Mouse (Mus musculus) forebrain, embryonic 11.5 days (tissue): ENCODE data around the gene Olfr733. TPM values are rescaled to one million over a fixed set of nuclear protein-coding genes. Genes with fewer than 3 reads are reported as not detected.

Experiments
- ATAC-seq: fragments of 200-750 bp; cut with Nextera tagmentation; replicated peaks from 2 replicates; pipeline ENCODE4 v1.8.0; 2017; ENCODE audit warnings: moderate TSS enrichment; ENCODE audit not compliant: low FRiP score
- DNase-seq: peaks from one replicate; pipeline ENCODE4 v3.0.0-alpha.2; 2017; ENCODE audit warnings: low spot score
- H3K27ac ChIP-seq: fragments of 300-500 bp; sonication (generic); 2 replicates; pipeline ENCODE4 v1.5.1; 2014; ENCODE audit warnings: low read depth, low read length
- H3K27me3 ChIP-seq: fragments of 300-500 bp; sonication (generic); 2 replicates; pipeline ENCODE4 v1.6.1; 2014; ENCODE audit warnings: mild to moderate bottlenecking, low read length, mixed read lengths; ENCODE audit not compliant: control insufficient read depth, insufficient read depth
- H3K36me3 ChIP-seq: fragments of 300-500 bp; sonication (generic); 2 replicates; pipeline ENCODE4 v1.6.1; 2014; ENCODE audit warnings: mild to moderate bottlenecking, low read length, moderate library complexity, mixed read lengths; ENCODE audit not compliant: control insufficient read depth, insufficient read depth
- H3K4me1 ChIP-seq: fragments of 300-500 bp; sonication (generic); replicated peaks from 2 replicates; pipeline ENCODE4 v1.6.1; 2014; ENCODE audit warnings: low read length, mixed read lengths; ENCODE audit not compliant: control insufficient read depth, insufficient read depth
- H3K4me2 ChIP-seq: fragments of 300-500 bp; sonication (generic); 2 replicates; pipeline ENCODE4 v1.6.1; 2014; ENCODE audit warnings: low read depth, mild to moderate bottlenecking, low read length, moderate library complexity, mixed read lengths; ENCODE audit not compliant: severe bottlenecking
- H3K4me3 ChIP-seq: fragments of 300-500 bp; sonication (generic); 2 replicates; pipeline ENCODE4 v1.5.1; 2014; ENCODE audit warnings: low read depth, low read length
- H3K9ac ChIP-seq: fragments of 300-500 bp; sonication (generic); 2 replicates; pipeline ENCODE4 v1.6.1; 2014; ENCODE audit warnings: low read length
- H3K9me3 ChIP-seq: fragments of 300-500 bp; sonication (generic); 2 replicates; pipeline ENCODE4 v1.6.1; 2016; ENCODE audit warnings: low read length, mixed read lengths; ENCODE audit not compliant: control insufficient read depth
- WGBS: fragments of 180-500 bp; shearing (Covaris S2); extraction: QIAGEN DNeasy Blood & Tissue Kit; methylation state at CpG from one replicate; pipeline ENCODE4 v1.1.7; 2014; 5-methylcytosine and 5-hydroxymethylcytosine counted together
- polyA plus RNA-seq: library from polyadenylated mRNA; unstranded; fragments of >200 nt; fragmentation: Nextera tagmentation; extraction: Ambion mirVana; gene quantifications from 2 replicates; pipeline ENCODE4 v1.2.1, GENCODE M21; 2014

Gene Olfr733
- not detected in 2 replicates for polyA plus RNA-seq

GRCm38 (mm10) chr14:50301422-50301821 is at the start of gene Olfr733:
Gene Olfr733 (minus strand): TSS chr14:50301522.
- Histone ChIP-seq H3K4me1 (no peaks in the 10 kb centered on the region), H3K4me3 (no peak within 1 kb of the TSS), H3K9me3 (no peaks in the 10 kb centered on the region), H3K27ac (no peak within 1 kb of the TSS), H3K4me2 (no peak within 1 kb of the TSS), H3K36me3 (no peaks in the 10 kb centered on the region), H3K9ac (no peak within 1 kb of the TSS), H3K27me3 (no peaks in the 10 kb centered on the region)
- DNase-seq (no peak), ATAC-seq (no peak)

DNA sequence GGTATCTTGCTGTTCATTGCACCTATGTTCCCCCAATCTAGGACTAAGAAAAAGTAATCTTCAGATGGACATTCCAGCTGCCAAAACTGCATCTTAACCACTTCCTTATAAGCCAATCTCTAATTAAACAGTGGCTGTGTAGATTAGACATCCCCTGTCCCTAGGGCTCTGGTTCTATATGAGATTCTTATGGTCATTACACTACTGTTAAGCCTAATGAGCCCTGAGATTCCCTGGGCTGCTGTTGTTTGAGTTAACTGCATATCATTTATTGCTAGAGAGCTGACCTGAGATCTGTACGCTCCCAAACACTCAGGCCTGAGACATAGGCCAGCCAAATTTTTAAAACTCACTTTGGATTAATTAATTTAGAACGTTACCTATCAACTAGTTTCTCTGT is 47.5 kb upstream of the Olfr733 start, which contains the start of gene Olfr735:
Olfr735 (minus strand) TSS at position 77 of the 400 bp plus-strand sequence.
- ATAC-seq = no peak

GRCm38 (mm10) chr14:50326661-50327060 is 25.3 kb upstream of the Olfr733 start, which contains the start of gene Olfr734:
Gene Olfr734 (minus strand): TSS chr14:50326761.
- WGBS = 74% methylated on average over 1 of the region's 1 CpGs

More for the DNA sequence above, 47.5 kb upstream of the Olfr733 start, which contains the start of gene Olfr735:
- Histone ChIP-seq H3K4me1 (no peaks in the 10 kb centered on the region), H3K4me2 (no peak within 1 kb of the TSS), H3K9ac (no peak within 1 kb of the TSS), H3K9me3 (no peaks in the 10 kb centered on the region), H3K4me3 (no peak within 1 kb of the TSS), H3K27ac (no peak within 1 kb of the TSS), H3K36me3 (no peaks in the 10 kb centered on the region), H3K27me3 (no peaks in the 10 kb centered on the region)
- DNase-seq = no peak
- 87% methylated on average over 2 of the region's 2 CpGs for WGBS

DNA sequence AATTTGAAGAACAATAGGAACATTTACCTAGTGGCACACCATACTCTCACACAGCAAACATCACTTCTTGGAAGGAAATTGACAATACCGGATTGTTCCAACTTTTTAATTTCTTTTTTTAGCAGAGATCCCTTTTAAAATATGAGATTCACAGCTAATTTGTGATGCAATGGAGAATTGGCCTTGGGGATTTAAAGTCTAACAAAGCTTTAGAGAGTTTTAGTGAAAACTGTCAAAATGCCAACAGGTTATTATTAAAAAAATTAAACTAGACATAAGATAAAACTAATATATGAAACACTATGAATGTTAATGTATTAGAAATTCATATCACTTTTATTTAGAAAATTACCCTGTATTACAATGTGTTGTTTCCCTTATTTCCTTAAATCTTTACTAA is 17.2 kb downstream of the Olfr733 start, which contains the start of gene Olfr732:
Olfr732 (minus strand) TSS at position 101 of the 400 bp plus-strand sequence.
- Histone ChIP-seq H3K27ac (no peak within 1 kb of the TSS), H3K4me2 (no peak within 1 kb of the TSS), H3K9ac (no peak within 1 kb of the TSS), H3K27me3 (no peaks in the 10 kb centered on the region), H3K9me3 (no peaks in the 10 kb centered on the region), H3K36me3 (no peaks in the 10 kb centered on the region), H3K4me3 (no peak within 1 kb of the TSS), H3K4me1 (no peaks in the 10 kb centered on the region)
- 91% methylated on average over 1 of the region's 1 CpGs for WGBS
- ATAC-seq = no peak
- DNase-seq = no peak

More at GRCm38 (mm10) chr14:50326661-50327060, 25.3 kb upstream of the Olfr733 start, which contains the start of gene Olfr734:
- H3K4me3 ChIP-seq = no peak within 1 kb of the TSS
- H3K27me3 ChIP-seq = no peaks in the 10 kb centered on the region
- ATAC-seq = no peak
- no peaks in the 10 kb centered on the region for H3K4me1 ChIP-seq
- H3K27ac ChIP-seq = no peak within 1 kb of the TSS
- H3K9ac ChIP-seq = no peak within 1 kb of the TSS
- no peaks in the 10 kb centered on the region for H3K36me3 ChIP-seq
- no peak for DNase-seq
- H3K4me2 ChIP-seq = no peak within 1 kb of the TSS
- no peaks in the 10 kb centered on the region for H3K9me3 ChIP-seq

Other genes starting within 250 kb of the Olfr733 start
- not detected in 2 replicates for gene Olfr726, start 210.6 kb downstream of the Olfr733 start, polyA plus RNA-seq
- gene Olfr727, start 178.3 kb downstream of the Olfr733 start, polyA plus RNA-seq = not detected in 2 replicates
- not detected in 2 replicates for gene Olfr728, start 158.8 kb downstream of the Olfr733 start, polyA plus RNA-seq
- not detected in 2 replicates for gene Olfr729, start 148.6 kb downstream of the Olfr733 start, polyA plus RNA-seq
- not detected in 2 replicates for gene Olfr730, start 113.3 kb downstream of the Olfr733 start, polyA plus RNA-seq
- gene Olfr731, start 59.7 kb downstream of the Olfr733 start, polyA plus RNA-seq = not detected in 2 replicates
- gene Olfr732, start 17.3 kb downstream of the Olfr733 start, polyA plus RNA-seq = not detected in 2 replicates
- gene Olfr734, start 25.2 kb upstream of the Olfr733 start, polyA plus RNA-seq = not detected in 2 replicates
- not detected in 2 replicates for gene Olfr735, start 47.4 kb upstream of the Olfr733 start, polyA plus RNA-seq
- not detected in 2 replicates for gene Tlr11, start 56.4 kb upstream of the Olfr733 start, polyA plus RNA-seq
- gene Olfr736, start 79.6 kb upstream of the Olfr733 start, polyA plus RNA-seq = not detected in 2 replicates
- gene Olfr738, start 106.0 kb upstream of the Olfr733 start, polyA plus RNA-seq = not detected in 2 replicates
- not detected in 2 replicates for gene Olfr739, start 117.1 kb upstream of the Olfr733 start, polyA plus RNA-seq
- gene Olfr740, start 144.0 kb upstream of the Olfr733 start, polyA plus RNA-seq = not detected in 2 replicates
- gene Olfr741, start 171.2 kb upstream of the Olfr733 start, polyA plus RNA-seq = not detected in 2 replicates
- gene Olfr742, start 202.1 kb upstream of the Olfr733 start, polyA plus RNA-seq = not detected in 2 replicates
- not detected in 2 replicates for gene Olfr743, start 220.3 kb upstream of the Olfr733 start, polyA plus RNA-seq